Mouse (Mus musculus) stomach, embryonic 15.5 days (tissue): ENCODE results near the gene Fbxo22. TPM values are rescaled to one million over a fixed set of nuclear protein-coding genes. Genes with fewer than 3 reads are reported as not detected.

Experiments used
- ATAC-seq: fragments of 200-750 bp; cut with Nextera tagmentation; 2 replicates; pipeline ENCODE4 v1.8.0; 2017; ENCODE audit warnings: low read depth, moderate number of reproducible peaks, moderate TSS enrichment; ENCODE audit not compliant: insufficient read depth, low FRiP score
- H3K27ac ChIP-seq: fragments of 300-500 bp; sonication (generic); 2 replicates; pipeline ENCODE4 v1.5.1; 2015; ENCODE audit warnings: mild to moderate bottlenecking, inconsistent platforms
- H3K27me3 ChIP-seq: fragments of 300-500 bp; sonication (generic); replicated peaks from 2 replicates; pipeline ENCODE4 v1.6.1; 2015; ENCODE audit warnings: inconsistent platforms
- H3K36me3 ChIP-seq: fragments of 300-500 bp; sonication (generic); 2 replicates; pipeline ENCODE4 v1.6.1; 2015; ENCODE audit warnings: inconsistent platforms
- H3K4me1 ChIP-seq: fragments of 300-500 bp; sonication (generic); 2 replicates; pipeline ENCODE4 v1.6.1; 2015; ENCODE audit warnings: inconsistent platforms
- H3K4me2 ChIP-seq: fragments of 300-500 bp; sonication (generic); 2 replicates; pipeline ENCODE4 v1.6.1; 2015; ENCODE audit warnings: mild to moderate bottlenecking, inconsistent platforms
- H3K4me3 ChIP-seq: fragments of 300-500 bp; sonication (generic); replicated peaks from 2 replicates; pipeline ENCODE4 v1.5.1; 2015; ENCODE audit warnings: inconsistent platforms
- H3K9ac ChIP-seq: fragments of 300-500 bp; sonication (generic); 2 replicates; pipeline ENCODE4 v1.6.1; 2015; ENCODE audit warnings: inconsistent platforms
- H3K9me3 ChIP-seq: fragments of 300-500 bp; sonication (generic); 2 replicates; pipeline ENCODE4 v1.6.1; 2016; ENCODE audit warnings: inconsistent platforms
- WGBS: fragments of 180-500 bp; shearing (Covaris S2); methylation state at CpG from one replicate; pipeline ENCODE4 v1.1.7; 2015; 5-methylcytosine and 5-hydroxymethylcytosine counted together
- polyA plus RNA-seq: library from polyadenylated mRNA; unstranded; fragments of >200 nt; fragmentation: Nextera tagmentation; extraction: Ambion mirVana; gene quantifications from 2 replicates; pipeline ENCODE4 v1.2.1, GENCODE M21; 2015

The Fbxo22 gene
- polyA plus RNA-seq, 1 experiment from 2014 or later, result 49.2 TPM

DNA sequence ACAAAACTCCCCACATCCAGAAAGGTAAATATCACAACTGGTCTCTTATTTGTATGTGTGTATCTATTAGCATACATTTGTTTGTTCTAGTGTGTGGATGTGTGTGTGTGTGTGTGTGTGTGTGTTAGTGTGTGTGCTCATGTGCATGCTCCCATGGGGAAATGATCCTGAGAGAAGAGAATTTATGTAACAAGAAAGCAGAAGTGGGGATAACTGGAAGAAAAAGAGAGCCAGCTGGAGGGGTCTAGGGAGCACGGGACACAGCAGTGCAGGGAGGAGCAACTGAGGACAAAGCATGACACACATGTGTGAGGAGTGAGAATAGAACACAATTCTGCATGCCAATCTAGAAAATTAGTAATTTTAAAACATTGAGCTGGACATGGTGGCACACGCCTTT, 48.4 kb downstream of the Fbxo22 start:
- Histone ChIP-seq H3K9me3 (no peaks in the 10 kb centered on the region), H3K4me2 (no peak overlapping the region), H3K36me3 (no peaks in the 10 kb centered on the region), H3K4me1 (no peaks in the 10 kb centered on the region), H3K27me3 (no peaks in the 10 kb centered on the region), H3K4me3 (no peak overlapping the region), H3K27ac (no peak overlapping the region), H3K9ac (no peak overlapping the region)
- ATAC-seq, result no peak
- WGBS, result 88% methylated on average over 2 of the region's 2 CpGs

GRCm38 (mm10) chr9:55259741-55260140, 51.0 kb downstream of the Fbxo22 start:
- no peak overlapping the region for H3K4me2 ChIP-seq
- H3K36me3 ChIP-seq, result no peaks in the 10 kb centered on the region
- H3K27me3 ChIP-seq, result no peaks in the 10 kb centered on the region
- no peak overlapping the region for H3K9ac ChIP-seq
- no peak for ATAC-seq
- H3K4me3 ChIP-seq, result no peak overlapping the region
- H3K27ac ChIP-seq, result no peak overlapping the region
- WGBS, result 68% methylated on average over 6 of the region's 6 CpGs
- no peaks in the 10 kb centered on the region for H3K9me3 ChIP-seq
- no peaks in the 10 kb centered on the region for H3K4me1 ChIP-seq

DNA sequence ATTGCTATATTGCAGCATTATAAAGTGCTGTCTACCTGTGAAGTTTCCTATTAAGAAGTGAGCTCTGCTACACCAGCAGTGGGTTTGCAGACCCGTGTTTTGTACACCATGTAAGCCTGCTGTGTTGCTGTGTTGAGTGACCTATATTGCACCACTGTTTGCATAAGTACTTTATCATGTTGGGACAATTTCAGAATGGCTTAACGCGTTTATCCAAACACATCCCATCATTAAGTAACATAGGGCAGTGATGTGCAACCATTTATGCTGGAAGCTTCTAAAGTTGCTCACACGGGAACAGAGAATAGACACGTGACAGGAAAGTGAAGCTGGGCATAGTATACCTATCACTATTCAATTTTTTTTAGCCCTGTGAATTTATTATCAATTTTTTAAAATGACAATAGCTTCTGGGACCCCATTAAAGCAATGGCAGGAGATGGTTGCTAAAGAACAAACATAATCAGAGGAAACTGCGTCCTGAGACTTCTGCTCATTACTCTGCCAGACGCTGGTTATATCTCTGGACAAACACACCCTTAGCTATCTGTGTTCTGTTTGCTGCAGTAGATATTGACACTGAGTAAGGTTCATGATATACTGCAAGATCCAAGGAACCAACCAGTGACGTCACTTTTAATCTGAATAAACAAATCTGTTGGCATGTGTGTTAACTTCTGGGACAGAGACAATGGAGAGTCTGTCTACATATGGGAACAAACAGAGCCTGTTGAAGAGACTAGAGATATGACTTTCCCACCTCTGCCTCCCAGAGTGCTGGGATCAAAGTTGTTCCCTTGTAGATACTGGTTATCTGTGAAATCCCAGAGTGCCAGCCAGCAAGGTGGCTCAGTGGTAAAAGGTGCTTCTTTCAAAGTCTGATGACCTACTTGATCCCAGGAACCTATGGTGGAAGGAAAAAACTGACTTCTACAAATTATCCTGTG, 55.9 kb downstream of the Fbxo22 start:
- Histone ChIP-seq H3K4me3 (no peak overlapping the region), H3K9me3 (no peaks in the 10 kb centered on the region), H3K27ac (no peak overlapping the region), H3K36me3 (no peaks in the 10 kb centered on the region), H3K4me2 (no peak overlapping the region), H3K9ac (no peak overlapping the region), H3K4me1 (no peaks in the 10 kb centered on the region), H3K27me3 (no peaks in the 10 kb centered on the region)
- 60% methylated on average over 8 of the region's 8 CpGs for WGBS
- ATAC-seq, result no peak

DNA sequence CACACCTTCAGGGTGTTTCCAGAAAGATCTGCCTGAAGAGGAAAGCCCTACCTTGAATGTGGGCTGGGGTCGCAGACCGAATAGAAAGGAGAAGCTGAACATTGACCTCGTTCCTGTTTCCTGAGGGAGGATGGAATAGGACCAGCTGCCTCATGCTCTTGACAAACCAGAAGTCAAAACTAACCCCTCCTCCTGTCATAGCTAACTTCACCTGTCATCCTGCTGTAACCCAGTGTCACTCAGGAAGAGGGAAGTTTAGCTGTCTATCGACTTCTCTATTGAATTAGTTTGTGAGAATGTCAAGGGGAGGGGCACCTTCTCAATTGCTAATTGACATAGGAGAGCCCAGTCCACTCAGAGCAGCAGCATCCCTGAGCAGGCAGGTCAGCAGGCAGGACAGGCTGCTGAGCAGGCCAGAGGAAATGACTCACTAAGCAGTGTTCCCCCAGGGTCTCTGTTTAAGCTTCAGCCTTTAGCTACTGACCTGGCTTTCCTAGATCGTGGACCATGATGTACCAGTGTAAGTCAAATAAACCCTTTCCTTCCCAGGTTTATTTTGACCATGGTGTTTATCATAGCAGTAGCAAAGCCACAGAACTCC, 63.3 kb downstream of the Fbxo22 start:
- Histone ChIP-seq H3K27me3 (no peaks in the 10 kb centered on the region), H3K4me1 (no peaks in the 10 kb centered on the region), H3K4me3 (no peak overlapping the region), H3K27ac (no peak overlapping the region), H3K4me2 (no peak overlapping the region), H3K9ac (no peak overlapping the region), H3K36me3 (no peaks in the 10 kb centered on the region), H3K9me3 (no peaks in the 10 kb centered on the region)
- no peak for ATAC-seq
- WGBS, result 52% methylated on average over 5 of the region's 5 CpGs

DNA sequence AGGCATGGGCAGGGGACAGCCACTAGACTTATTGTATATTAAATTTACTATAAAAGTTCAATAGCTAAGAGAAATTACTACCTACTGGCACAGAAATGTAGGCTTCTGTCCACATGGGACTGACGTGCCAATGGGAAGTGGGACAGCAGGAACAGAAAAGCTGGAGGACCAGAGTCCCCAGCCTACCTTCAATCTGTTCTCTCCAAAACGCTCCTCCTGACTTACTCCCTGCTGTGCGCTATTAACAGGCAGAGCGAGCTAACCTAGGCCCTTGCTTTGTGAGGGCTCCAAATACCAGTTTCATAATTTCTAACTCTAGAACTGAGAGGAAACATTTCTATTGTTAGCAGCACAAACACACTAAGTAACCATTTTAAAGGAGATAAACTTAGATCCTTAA, 65.2 kb downstream of the Fbxo22 start:
- H3K27ac ChIP-seq, result no peak overlapping the region
- H3K4me1 ChIP-seq, result no peaks in the 10 kb centered on the region
- H3K4me2 ChIP-seq, result no peak overlapping the region
- no peaks in the 10 kb centered on the region for H3K27me3 ChIP-seq
- H3K36me3 ChIP-seq, result no peaks in the 10 kb centered on the region
- no peak overlapping the region for H3K4me3 ChIP-seq
- no peak for ATAC-seq
- H3K9me3 ChIP-seq, result no peaks in the 10 kb centered on the region
- WGBS, result 75% methylated on average over 4 of the region's 4 CpGs
- H3K9ac ChIP-seq, result no peak overlapping the region

Other genes with a start within 250 kb of the Fbxo22 start
- 2.7 and 3.0 TPM in 2 replicates for gene Chrna5, start 228.0 kb upstream of the Fbxo22 start, polyA plus RNA-seq
- 7.9 and 8.2 TPM in 2 replicates for gene Chrna3, start 182.4 kb upstream of the Fbxo22 start, polyA plus RNA-seq
- 3.4 and 3.5 TPM in 2 replicates for gene Chrnb4, start 160.1 kb upstream of the Fbxo22 start, polyA plus RNA-seq
- 31.1 and 32.5 TPM in 2 replicates for gene Ube2q2, start 60.1 kb upstream of the Fbxo22 start, polyA plus RNA-seq
- gene Nrg4, start 117.9 kb downstream of the Fbxo22 start, polyA plus RNA-seq, result 1.1 TPM in 2 replicates
- gene Tmem266, start 118.0 kb downstream of the Fbxo22 start, polyA plus RNA-seq, result 1.3 and 1.9 TPM in 2 replicates